Mouse (Mus musculus): ENCODE results near the gene Atp2a2.

GRCm38 (mm10) chr5:122533884-122534283, 31.9 kb upstream of the Atp2a2 start:
- no peak for TF ChIP-seq CTCF (conservative IDR thresholded peaks at IDR 0.05; ENCODE audit: insufficient read depth, insufficient read length, low read depth, low read length)
- no peak for TF ChIP-seq POLR2A (IDR thresholded peaks at IDR 0.05; ENCODE audit: low read depth, low read length)

Data from kidney, adult 2 months (tissue).